Mouse (Mus musculus): ENCODE results near the gene Crocc2. TPM values are rescaled to one million over a fixed set of nuclear protein-coding genes. Genes with fewer than 3 reads are reported as not detected.
A peak's percentile ranks its signal among the peaks of the same experiment; 100 is the strongest.

Crocc2 gene
- polyA plus RNA-seq, 1 experiment from 2014 or later = 0.10 TPM

DNA sequence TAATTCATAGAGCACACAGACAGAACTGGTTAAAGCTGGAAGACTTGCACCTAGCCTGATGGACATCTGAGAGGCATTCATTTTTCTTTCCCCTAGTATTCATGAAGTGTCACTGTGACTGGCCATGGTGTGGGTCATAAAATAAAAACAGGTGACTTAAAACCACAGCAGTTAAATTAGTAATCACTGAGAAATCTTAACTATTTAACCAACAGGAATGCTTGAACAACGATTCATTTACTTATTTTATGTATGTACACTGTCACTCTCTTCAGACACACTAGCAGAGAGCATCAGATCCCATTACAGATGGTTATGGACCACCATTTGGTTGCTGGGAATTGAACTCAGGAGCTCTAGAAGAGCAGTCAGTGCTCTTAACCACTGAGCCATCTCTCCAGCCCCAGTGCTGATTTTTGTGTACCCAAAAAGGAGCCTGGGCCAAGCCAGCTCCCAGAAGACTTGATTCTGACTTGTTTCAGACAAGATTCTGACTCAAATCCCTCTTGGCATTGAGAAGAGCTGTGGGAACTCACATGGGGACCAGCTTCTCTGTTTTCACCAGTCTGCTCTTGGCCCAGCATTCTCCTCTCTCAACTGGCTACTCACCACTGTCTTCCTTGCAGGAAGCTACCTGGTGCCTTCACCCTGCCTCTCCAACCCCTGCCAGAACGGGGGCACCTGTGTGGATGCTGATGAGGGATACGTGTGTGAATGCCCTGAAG is 102.2 kb downstream of the Crocc2 start:
- no peak for DNase-seq (ENCODE audit: low spot score)

DNA sequence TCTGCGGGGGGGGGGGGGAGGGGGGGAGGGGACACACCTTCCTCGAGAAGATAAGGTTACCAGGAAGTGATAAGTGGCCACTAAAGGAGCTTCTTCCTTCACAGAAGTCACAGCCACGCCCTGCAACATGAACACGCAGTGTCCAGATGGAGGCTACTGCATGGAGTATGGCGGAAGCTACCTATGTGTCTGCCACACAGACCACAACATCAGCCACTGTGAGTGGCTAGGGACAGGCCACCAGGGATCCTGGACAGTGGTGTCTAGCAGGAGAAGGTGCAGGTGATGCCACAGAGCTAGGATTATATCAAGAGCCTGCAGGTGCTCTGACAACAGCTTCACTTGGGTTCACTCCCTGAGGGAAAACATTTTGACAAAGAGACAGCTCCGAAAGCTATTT is 103.2 kb downstream of the Crocc2 start:
- DNase-seq (ENCODE audit: low spot score) = no peak

DNA sequence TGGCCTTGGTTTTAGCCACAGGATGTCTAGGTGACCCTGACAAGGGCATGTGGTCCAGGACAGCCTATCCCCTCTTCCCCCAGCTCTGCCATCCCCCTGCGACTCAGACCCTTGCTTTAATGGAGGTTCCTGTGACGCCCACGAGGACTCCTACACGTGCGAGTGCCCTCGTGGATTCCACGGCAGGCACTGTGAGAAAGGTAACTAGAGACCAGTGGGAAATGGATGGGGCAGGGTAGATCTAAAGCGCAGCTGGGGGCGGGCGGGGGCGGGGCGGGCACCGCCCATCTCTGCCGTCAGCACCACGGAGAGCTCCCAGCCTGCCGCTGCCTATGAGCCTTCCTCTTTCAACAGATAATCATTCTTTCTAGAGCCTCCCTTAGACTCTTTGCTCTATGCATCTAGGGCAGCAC is 103.9 kb downstream of the Crocc2 start:
- DNase-seq (ENCODE audit: low spot score) = peak; percentile 58

GRCm38 (mm10) chr1:93275561-93275960 is 107.0 kb downstream of the Crocc2 start:
- no peak for DNase-seq (ENCODE audit: low spot score)

DNA sequence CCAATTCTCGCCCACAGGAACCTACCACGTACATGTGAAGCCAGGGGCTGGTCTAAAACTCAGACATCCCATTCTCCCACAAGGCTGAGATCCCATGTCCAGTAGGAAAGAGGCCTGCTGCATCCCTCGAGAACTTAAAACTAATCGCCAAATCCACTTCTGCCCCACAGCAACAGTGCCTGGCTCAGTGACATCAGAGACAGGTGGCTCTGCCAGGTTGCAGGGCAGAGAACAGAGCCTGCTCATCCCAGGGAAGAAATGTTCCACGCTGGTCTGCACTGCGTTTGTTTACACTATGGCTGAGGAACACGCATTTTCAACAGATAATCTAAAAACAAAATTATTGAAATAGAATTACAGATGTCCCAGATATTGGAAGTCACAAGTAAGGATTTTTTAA is 108.5 kb downstream of the Crocc2 start:
- DNase-seq (ENCODE audit: low spot score) = no peak

Small RNA genes lying within 50 kb of the gene (microRNA-seq; reads per million reads assigned to microRNA genes)
- gene Mir6901 (ENCODE audit: borderline number of aligned reads) = not detected

Other genes with a start within 250 kb of the Crocc2 start
- gene Capn10, start 234.3 kb upstream of the Crocc2 start, polyA plus RNA-seq (2015; fragmentation: Nextera tagmentation; extraction: Ambion mirVana) = 17.9 and 18.7 TPM in 2 replicates
- 0.75 and 1.1 TPM in 2 replicates for gene Gpr35, start 217.9 kb upstream of the Crocc2 start, polyA plus RNA-seq (2015; fragmentation: Nextera tagmentation; extraction: Ambion mirVana)
- not detected in 2 replicates for gene Aqp12, start 162.4 kb upstream of the Crocc2 start, polyA plus RNA-seq (2015; fragmentation: Nextera tagmentation; extraction: Ambion mirVana)
- 0.20 and 0.22 TPM in 2 replicates for gene Kif1a, start 66.8 kb upstream of the Crocc2 start, polyA plus RNA-seq (2015; fragmentation: Nextera tagmentation; extraction: Ambion mirVana)
- 0.13 and 0.21 TPM in 2 replicates for gene Agxt, start 33.5 kb upstream of the Crocc2 start, polyA plus RNA-seq (2015; fragmentation: Nextera tagmentation; extraction: Ambion mirVana)
- 0.50 and 0.74 TPM in 2 replicates for gene 2310007B03Rik, start 7.8 kb upstream of the Crocc2 start, polyA plus RNA-seq (2015; fragmentation: Nextera tagmentation; extraction: Ambion mirVana)
- gene Sned1, start 67.1 kb downstream of the Crocc2 start, polyA plus RNA-seq (2015; fragmentation: Nextera tagmentation; extraction: Ambion mirVana) = 0.57 and 0.78 TPM in 2 replicates
- 20.1 and 21.5 TPM in 2 replicates for gene Mterf4, start 137.2 kb downstream of the Crocc2 start, polyA plus RNA-seq (2015; fragmentation: Nextera tagmentation; extraction: Ambion mirVana)
- 59.0 and 63.3 TPM in 2 replicates for gene Ppp1r7, start 174.1 kb downstream of the Crocc2 start, polyA plus RNA-seq (2015; fragmentation: Nextera tagmentation; extraction: Ambion mirVana)
- gene Pask, start 174.8 kb downstream of the Crocc2 start, polyA plus RNA-seq (2015; fragmentation: Nextera tagmentation; extraction: Ambion mirVana) = 7.3 and 8.6 TPM in 2 replicates
- 0.13 and 0.23 TPM in 2 replicates for gene Ano7, start 205.2 kb downstream of the Crocc2 start, polyA plus RNA-seq (2015; fragmentation: Nextera tagmentation; extraction: Ambion mirVana)